Mouse (Mus musculus) neural tube, embryonic 14.5 days (tissue): ENCODE results near the gene Ccnd3. TPM values are rescaled to one million over a fixed set of nuclear protein-coding genes. Genes with fewer than 3 reads are reported as not detected.
A peak's percentile ranks its signal among the peaks of the same experiment; 100 is the strongest.

Experiments used
- ATAC-seq: fragments of 200-750 bp; cut with Nextera tagmentation; 2 replicates; pipeline ENCODE4 v1.8.0; 2017; ENCODE audit warnings: low read depth, mild to moderate bottlenecking, moderate TSS enrichment, moderate library complexity
- H3K27ac ChIP-seq: fragments of 300-500 bp; sonication (generic); 2 replicates; pipeline ENCODE4 v1.5.1; 2014; ENCODE audit warnings: low read depth, mild to moderate bottlenecking, control low read depth, low read length, moderate library complexity, mixed read lengths
- H3K27me3 ChIP-seq: fragments of 300-500 bp; sonication (generic); 2 replicates; pipeline ENCODE4 v1.6.1; 2014; ENCODE audit warnings: low read length; ENCODE audit not compliant: control insufficient read depth, insufficient read depth
- H3K36me3 ChIP-seq: fragments of 300-500 bp; sonication (generic); 2 replicates; pipeline ENCODE4 v1.6.1; 2014; ENCODE audit warnings: low read length, mixed read lengths; ENCODE audit not compliant: control insufficient read depth, insufficient read depth
- H3K4me1 ChIP-seq: fragments of 300-500 bp; sonication (generic); 2 replicates; pipeline ENCODE4 v1.6.1; 2014; ENCODE audit warnings: low read length; ENCODE audit not compliant: control insufficient read depth, insufficient read depth
- H3K4me2 ChIP-seq: fragments of 300-500 bp; sonication (generic); 2 replicates; pipeline ENCODE4 v1.6.1; 2014; ENCODE audit warnings: mild to moderate bottlenecking, low read depth, low read length, control low read depth
- H3K4me3 ChIP-seq: fragments of 300-500 bp; sonication (generic); 2 replicates; pipeline ENCODE4 v1.5.1; 2014; ENCODE audit warnings: low read depth, low read length, control low read depth, mixed read lengths
- H3K9ac ChIP-seq: fragments of 300-500 bp; sonication (generic); replicated peaks from 2 replicates; pipeline ENCODE4 v1.6.1; 2014; ENCODE audit warnings: low read depth, mild to moderate bottlenecking, control low read depth, low read length, mixed read lengths
- H3K9me3 ChIP-seq: fragments of 300-500 bp; sonication (generic); 2 replicates; pipeline ENCODE4 v1.6.1; 2016; ENCODE audit warnings: low read length; ENCODE audit not compliant: control insufficient read depth
- WGBS: fragments of 180-500 bp; shearing (Covaris S2); extraction: QIAGEN DNeasy Blood & Tissue Kit; methylation state at CpG from one replicate; pipeline ENCODE4 v1.1.7; 2014; 5-methylcytosine and 5-hydroxymethylcytosine counted together
- polyA plus RNA-seq: library from polyadenylated mRNA; unstranded; fragments of >200 nt; fragmentation: Nextera tagmentation; extraction: Ambion mirVana; gene quantifications from 2 replicates; pipeline ENCODE4 v1.2.1, GENCODE M21; 2014

Gene Ccnd3
- polyA plus RNA-seq, 1 experiment from 2014 or later: 49.1 TPM

DNA sequence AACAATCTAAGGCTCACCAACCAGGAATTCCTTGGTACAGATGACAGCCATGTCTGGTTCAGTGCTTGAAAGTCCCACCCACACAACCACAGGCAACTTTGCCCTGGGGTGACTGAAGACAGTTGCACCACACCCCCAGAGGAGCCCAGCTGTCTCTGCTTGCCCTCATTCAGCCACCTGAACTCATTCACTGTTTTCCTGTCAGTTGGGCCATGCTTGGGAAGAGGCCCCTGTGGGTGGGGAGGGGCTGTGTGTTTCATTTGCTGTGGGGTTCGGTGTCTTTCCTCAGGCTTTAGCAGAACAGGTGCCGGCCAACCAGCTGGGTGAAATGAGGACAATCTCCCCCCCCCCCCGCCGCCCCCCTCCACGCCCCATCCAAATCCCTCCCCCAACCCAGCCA is 37.2 kb downstream of the Ccnd3 start:
- no peaks in the 10 kb centered on the region for H3K36me3 ChIP-seq
- ATAC-seq: no peak
- H3K9ac ChIP-seq: no peak overlapping the region
- WGBS: 90% methylated on average over 5 of the region's 5 CpGs
- no peak overlapping the region for H3K4me2 ChIP-seq
- H3K4me3 ChIP-seq: no peak overlapping the region
- no peaks in the 10 kb centered on the region for H3K9me3 ChIP-seq
- H3K4me1 ChIP-seq: no peaks in the 10 kb centered on the region
- no peak overlapping the region for H3K27ac ChIP-seq
- no peaks in the 10 kb centered on the region for H3K27me3 ChIP-seq

DNA sequence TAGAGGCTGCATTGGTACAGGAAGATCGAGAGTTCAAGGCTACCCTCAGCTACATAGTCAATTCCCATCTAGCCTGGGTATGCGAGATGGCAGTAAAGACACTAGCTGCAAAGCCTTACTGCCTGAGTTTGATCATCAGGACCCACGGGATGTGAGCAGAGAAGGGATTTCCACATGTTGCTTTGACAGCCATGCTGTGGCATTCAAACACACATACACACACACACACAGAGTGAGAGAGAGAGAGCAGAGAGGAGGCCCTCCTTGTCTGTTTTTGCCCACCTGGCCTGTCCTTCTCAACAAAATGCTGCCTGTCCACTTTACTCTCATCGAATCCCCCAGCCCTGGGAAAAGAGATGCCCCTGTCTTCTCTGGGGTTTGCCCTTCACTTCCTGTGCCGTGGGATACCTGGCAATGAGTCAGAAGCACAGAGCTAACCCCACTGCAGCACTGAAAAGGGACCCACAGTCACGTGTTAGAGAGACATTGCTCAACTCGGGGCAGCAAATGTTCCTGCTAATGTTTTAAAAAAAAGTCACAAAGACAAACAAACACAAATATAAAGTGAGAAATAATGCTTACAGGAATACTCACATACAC is 38.3 kb downstream of the Ccnd3 start:
- H3K36me3 ChIP-seq: no peaks in the 10 kb centered on the region
- no peaks in the 10 kb centered on the region for H3K9me3 ChIP-seq
- no peak for ATAC-seq
- H3K4me1 ChIP-seq: no peaks in the 10 kb centered on the region
- no peak overlapping the region for H3K4me2 ChIP-seq
- H3K27me3 ChIP-seq: no peaks in the 10 kb centered on the region
- no peak overlapping the region for H3K9ac ChIP-seq
- H3K27ac ChIP-seq: no peak overlapping the region
- WGBS: 85% methylated on average over 7 of the region's 7 CpGs
- H3K4me3 ChIP-seq: no peak overlapping the region

- no peaks in the 10 kb centered on the region for H3K36me3 ChIP-seq
- whole genome bisulfite sequencing: 93% methylated on average over 12 of the region's 12 CpGs
- ATAC-seq: no peak
Observed at GRCm38 (mm10) chr17:47545154-47545553, 40.3 kb downstream of the Ccnd3 start.

DNA sequence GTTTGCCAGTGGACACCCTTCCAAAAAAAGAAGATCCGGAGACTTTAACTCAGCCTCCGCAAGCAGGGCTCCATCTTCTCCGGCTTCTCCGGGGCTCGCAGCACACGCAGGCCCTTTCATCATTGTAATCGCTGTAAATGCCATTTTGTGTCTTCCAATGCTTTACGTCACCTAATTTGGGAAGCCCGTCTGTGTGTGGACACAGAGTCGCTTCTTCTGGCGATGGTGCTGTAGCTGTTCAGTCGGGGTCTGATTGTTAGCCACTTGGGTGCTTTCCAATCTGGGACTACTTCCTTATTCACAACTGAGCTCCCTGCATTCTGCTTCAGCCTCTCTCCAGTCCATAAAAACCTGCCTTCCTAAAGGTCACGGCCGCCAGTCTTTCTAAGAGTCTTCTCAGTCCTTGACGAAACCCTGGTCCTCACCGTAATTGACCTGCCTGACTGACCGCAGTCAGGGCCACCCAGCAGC is 41.0 kb downstream of the Ccnd3 start:
- Histone ChIP-seq H3K9me3 (no peaks in the 10 kb centered on the region), H3K9ac (no peak overlapping the region), H3K4me2 (no peak overlapping the region), H3K4me3 (no peak overlapping the region), H3K4me1 (no peaks in the 10 kb centered on the region), H3K27me3 (no peaks in the 10 kb centered on the region), H3K36me3 (no peaks in the 10 kb centered on the region), H3K27ac (no peak overlapping the region)
- ATAC-seq: 0 out of 2 replicates have a peak, but pooled peaks have one; percentile 41
- 59% methylated on average over 17 of the region's 17 CpGs for WGBS

More at GRCm38 (mm10) chr17:47545154-47545553, 40.3 kb downstream of the Ccnd3 start:
- no peaks in the 10 kb centered on the region for H3K4me1 ChIP-seq
- H3K4me3 ChIP-seq: no peak overlapping the region
- no peaks in the 10 kb centered on the region for H3K9me3 ChIP-seq
- H3K9ac ChIP-seq: no peak overlapping the region
- no peak overlapping the region for H3K27ac ChIP-seq
- H3K4me2 ChIP-seq: no peak overlapping the region
- no peaks in the 10 kb centered on the region for H3K27me3 ChIP-seq

- no peaks in the 10 kb centered on the region for H3K36me3 ChIP-seq
- WGBS: 67% methylated on average over 7 of the region's 7 CpGs
- no peak overlapping the region for H3K27ac ChIP-seq
- no peak overlapping the region for H3K4me3 ChIP-seq
- H3K9me3 ChIP-seq: no peaks in the 10 kb centered on the region
- no peak for ATAC-seq
- H3K9ac ChIP-seq: no peak overlapping the region
- no peak overlapping the region for H3K4me2 ChIP-seq
- no peaks in the 10 kb centered on the region for H3K4me1 ChIP-seq
- H3K27me3 ChIP-seq: no peaks in the 10 kb centered on the region
Observed at GRCm38 (mm10) chr17:47551049-47551448, 46.2 kb downstream of the Ccnd3 start.

GRCm38 (mm10) chr17:47552994-47553393 is 48.1 kb downstream of the Ccnd3 start:
- Histone ChIP-seq H3K9ac (no peak overlapping the region), H3K4me2 (no peak overlapping the region), H3K27ac (no peak overlapping the region), H3K4me3 (no peak overlapping the region), H3K9me3 (no peaks in the 10 kb centered on the region), H3K36me3 (no peaks in the 10 kb centered on the region), H3K27me3 (no peaks in the 10 kb centered on the region), H3K4me1 (no peaks in the 10 kb centered on the region)
- ATAC-seq: no peak

- Histone ChIP-seq H3K4me1 (no peaks in the 10 kb centered on the region), H3K4me2 (no peak overlapping the region), H3K27me3 (no peaks in the 10 kb centered on the region), H3K9me3 (no peaks in the 10 kb centered on the region), H3K9ac (no peak overlapping the region), H3K36me3 (no peaks in the 10 kb centered on the region), H3K4me3 (no peak overlapping the region), H3K27ac (no peak overlapping the region)
- WGBS: 80% methylated on average over 9 of the region's 10 CpGs
- no peak for ATAC-seq
Observed at GRCm38 (mm10) chr17:47554621-47555020, 49.8 kb downstream of the Ccnd3 start.

DNA sequence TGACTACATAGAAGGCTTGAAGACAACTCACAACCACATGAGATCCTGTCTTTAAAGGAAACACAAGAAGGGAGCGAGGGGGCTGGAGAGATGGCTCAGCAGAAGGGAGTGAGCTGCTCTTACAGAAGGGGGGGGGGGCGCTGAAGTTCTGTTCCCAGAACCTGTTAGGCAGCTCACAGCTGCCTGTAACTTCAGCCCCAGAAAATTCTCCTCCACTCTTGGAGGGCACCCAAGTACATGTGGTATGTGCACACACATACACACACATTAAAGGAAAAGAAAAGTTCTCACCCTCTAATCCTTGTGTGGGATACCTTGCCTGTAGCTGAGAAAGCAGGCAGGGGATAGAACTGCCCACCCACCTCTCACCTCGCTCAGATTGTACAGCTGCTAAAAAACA is 52.3 kb downstream of the Ccnd3 start:
- no peak overlapping the region for H3K27ac ChIP-seq
- ATAC-seq: no peak
- no peak overlapping the region for H3K4me2 ChIP-seq
- H3K9ac ChIP-seq: no peak overlapping the region
- no peaks in the 10 kb centered on the region for H3K27me3 ChIP-seq
- no peaks in the 10 kb centered on the region for H3K36me3 ChIP-seq
- H3K9me3 ChIP-seq: no peaks in the 10 kb centered on the region
- no peaks in the 10 kb centered on the region for H3K4me1 ChIP-seq
- H3K4me3 ChIP-seq: no peak overlapping the region
- 83% methylated on average over 3 of the region's 3 CpGs for WGBS

GRCm38 (mm10) chr17:47559726-47560125 is 54.9 kb downstream of the Ccnd3 start:
- no peak for ATAC-seq
- H3K4me3 ChIP-seq: no peak overlapping the region
- no peaks in the 10 kb centered on the region for H3K4me1 ChIP-seq
- no peaks in the 10 kb centered on the region for H3K27me3 ChIP-seq
- 74% methylated on average over 6 of the region's 6 CpGs for WGBS
- no peak overlapping the region for H3K4me2 ChIP-seq
- no peak overlapping the region for H3K9ac ChIP-seq
- H3K9me3 ChIP-seq: no peaks in the 10 kb centered on the region
- H3K27ac ChIP-seq: no peak overlapping the region
- H3K36me3 ChIP-seq: no peaks in the 10 kb centered on the region
